Mouse (Mus musculus) heart, embryonic 11.5 days (tissue): ENCODE measurements around the gene Gm8439. TPM values are rescaled to one million over a fixed set of nuclear protein-coding genes. Genes with fewer than 3 reads are reported as not detected.

Experiments
- ATAC-seq: fragments of 200-750 bp; cut with Nextera tagmentation; replicated peaks from 2 replicates; pipeline ENCODE4 v1.8.0; 2017; ENCODE audit warnings: moderate library complexity; ENCODE audit not compliant: insufficient number of reproducible peaks, low FRiP score, low TSS enrichment
- H3K27ac ChIP-seq: fragments of 300-500 bp; sonication (generic); 2 replicates; pipeline ENCODE4 v1.5.1; 2014; ENCODE audit warnings: mild to moderate bottlenecking, low read depth, low read length
- H3K27me3 ChIP-seq: fragments of 300-500 bp; sonication (generic); 2 replicates; pipeline ENCODE4 v1.6.1; 2014; ENCODE audit warnings: mild to moderate bottlenecking, low read length, mixed read lengths; ENCODE audit not compliant: control insufficient read depth, insufficient read depth
- H3K36me3 ChIP-seq: fragments of 300-500 bp; sonication (generic); 2 replicates; pipeline ENCODE4 v1.6.1; 2014; ENCODE audit warnings: mild to moderate bottlenecking, low read length, moderate library complexity, mixed read lengths; ENCODE audit not compliant: control insufficient read depth, insufficient read depth
- H3K4me1 ChIP-seq: fragments of 300-500 bp; sonication (generic); 2 replicates; pipeline ENCODE4 v1.6.1; 2014; ENCODE audit warnings: low read length; ENCODE audit not compliant: control insufficient read depth, insufficient read depth
- H3K4me2 ChIP-seq: fragments of 300-500 bp; sonication (generic); 2 replicates; pipeline ENCODE4 v1.6.1; 2014; ENCODE audit warnings: mild to moderate bottlenecking, moderate library complexity
- H3K4me3 ChIP-seq: fragments of 300-500 bp; sonication (generic); 2 replicates; pipeline ENCODE4 v1.5.1; 2014; ENCODE audit warnings: low read depth, low read length
- H3K9ac ChIP-seq: fragments of 300-500 bp; sonication (generic); 2 replicates; pipeline ENCODE4 v1.6.1; 2014; ENCODE audit warnings: mild to moderate bottlenecking, low read depth, low read length, moderate library complexity
- H3K9me3 ChIP-seq: fragments of 300-500 bp; sonication (generic); replicated peaks from 2 replicates; pipeline ENCODE4 v1.6.1; 2016; ENCODE audit warnings: low read length; ENCODE audit not compliant: control insufficient read depth
- WGBS: fragments of 180-500 bp; shearing (Covaris S2); extraction: QIAGEN DNeasy Blood & Tissue Kit; methylation state at CpG from one replicate; pipeline ENCODE4 v1.1.7; 2014; ENCODE audit not compliant: insufficient replicate concordance; 5-methylcytosine and 5-hydroxymethylcytosine counted together
- polyA plus RNA-seq: library from polyadenylated mRNA; unstranded; fragments of >200 nt; fragmentation: Nextera tagmentation; extraction: Ambion mirVana; gene quantifications from 2 replicates; pipeline ENCODE4 v1.2.1, GENCODE M21; 2014

The Gm8439 gene
- polyA plus RNA-seq, 1 experiment from 2014 or later: 0.59 TPM

DNA sequence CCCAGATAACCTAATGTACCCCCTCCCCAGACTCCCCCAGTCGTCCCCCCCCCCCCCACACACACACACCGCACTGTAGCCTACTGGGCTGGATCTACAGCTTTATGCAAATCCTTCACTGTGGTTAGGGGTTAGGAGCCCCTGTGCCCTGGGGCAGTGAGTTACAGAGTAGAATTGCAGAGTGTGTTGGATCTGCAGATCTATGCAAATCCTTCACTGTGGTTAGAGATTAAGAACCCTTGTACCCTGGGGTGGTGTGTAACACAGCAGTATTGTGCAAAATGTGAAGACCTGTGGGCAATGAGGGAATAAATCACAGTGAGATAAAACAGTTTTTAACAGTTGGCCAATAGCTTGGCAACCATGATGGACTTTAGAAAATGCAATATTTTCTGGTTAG, 10.4 kb downstream of the Gm8439 start:
- H3K36me3 ChIP-seq: no peaks in the 10 kb centered on the region
- H3K9ac ChIP-seq: no peak overlapping the region
- no peaks in the 10 kb centered on the region for H3K27me3 ChIP-seq
- 20% methylated on average over 2 of the region's 2 CpGs for WGBS
- H3K27ac ChIP-seq: no peak overlapping the region
- no peak overlapping the region for H3K4me2 ChIP-seq
- H3K4me3 ChIP-seq: no peak overlapping the region
- no peak for ATAC-seq
- H3K4me1 ChIP-seq: no peaks in the 10 kb centered on the region
- no peaks in the 10 kb centered on the region for H3K9me3 ChIP-seq

DNA sequence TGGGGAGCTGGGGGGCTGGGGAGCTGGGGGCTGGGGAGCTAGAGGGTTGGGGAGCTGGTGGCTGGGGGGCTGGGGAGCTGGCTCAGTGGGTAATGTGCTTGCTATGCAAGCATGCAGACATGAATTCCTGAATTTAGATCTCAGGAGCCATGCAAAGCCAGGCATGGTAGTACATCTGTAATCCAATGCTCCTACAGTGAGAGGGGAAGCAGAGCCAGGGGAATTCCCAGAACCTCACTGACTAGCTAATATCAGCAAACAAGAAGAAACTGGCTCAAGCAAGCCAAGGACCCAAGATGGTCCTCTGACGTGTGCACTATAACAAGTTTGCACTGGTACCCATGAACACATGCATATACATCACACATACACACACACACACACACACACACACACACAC, 13.2 kb downstream of the Gm8439 start:
- H3K36me3 ChIP-seq: no peaks in the 10 kb centered on the region
- ATAC-seq: no peak
- H3K27me3 ChIP-seq: no peaks in the 10 kb centered on the region
- H3K4me3 ChIP-seq: no peak overlapping the region
- H3K9ac ChIP-seq: no peak overlapping the region
- H3K4me2 ChIP-seq: no peak overlapping the region
- WGBS: 75% methylated on average over 1 of the region's 1 CpGs
- H3K9me3 ChIP-seq: no peaks in the 10 kb centered on the region
- no peak overlapping the region for H3K27ac ChIP-seq
- no peaks in the 10 kb centered on the region for H3K4me1 ChIP-seq

DNA sequence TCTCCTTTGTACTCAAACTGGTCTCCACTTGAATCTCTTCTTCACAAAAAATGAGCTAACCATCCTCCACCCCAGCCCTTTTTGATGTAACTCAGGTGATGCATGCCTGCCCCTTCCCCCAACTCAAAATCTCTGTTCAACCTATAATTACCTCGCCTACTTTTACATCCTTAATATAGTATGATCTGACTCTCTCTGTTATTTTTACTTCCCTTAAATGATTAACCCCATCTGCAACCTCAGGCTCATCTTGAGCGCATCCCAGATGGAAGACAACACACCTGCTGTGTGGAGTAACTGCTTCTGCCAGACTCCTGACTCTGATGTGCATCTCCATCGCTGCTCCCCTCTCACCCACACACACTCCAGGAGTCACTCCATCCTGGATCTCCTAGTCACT, 14.1 kb downstream of the Gm8439 start:
- 77% methylated on average over 3 of the region's 3 CpGs for WGBS
- no peaks in the 10 kb centered on the region for H3K27me3 ChIP-seq
- H3K4me2 ChIP-seq: no peak overlapping the region
- H3K9ac ChIP-seq: no peak overlapping the region
- no peaks in the 10 kb centered on the region for H3K36me3 ChIP-seq
- no peaks in the 10 kb centered on the region for H3K4me1 ChIP-seq
- no peaks in the 10 kb centered on the region for H3K9me3 ChIP-seq
- no peak overlapping the region for H3K4me3 ChIP-seq
- no peak overlapping the region for H3K27ac ChIP-seq
- no peak for ATAC-seq

DNA sequence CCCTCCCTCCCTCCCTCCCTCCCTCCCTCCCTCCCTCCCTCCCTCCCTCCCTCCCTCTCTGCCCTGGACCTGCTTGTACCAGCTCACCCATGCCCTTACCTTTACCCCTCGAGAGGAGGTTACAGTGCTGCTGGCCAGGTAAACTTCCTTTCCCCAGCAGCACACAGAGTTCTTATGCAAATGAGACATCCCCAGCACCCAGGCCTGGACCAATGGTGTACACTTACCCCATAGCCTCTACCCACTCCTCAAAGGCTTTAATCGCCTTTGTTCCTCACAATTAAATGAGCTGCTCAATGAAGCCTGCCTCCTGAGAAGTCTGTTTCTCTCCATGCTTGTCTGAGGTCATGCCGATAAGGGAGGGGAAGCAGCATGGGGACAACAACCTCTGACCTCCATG, 18.4 kb downstream of the Gm8439 start:
- H3K36me3 ChIP-seq: no peaks in the 10 kb centered on the region
- H3K4me2 ChIP-seq: no peak overlapping the region
- no peak overlapping the region for H3K27ac ChIP-seq
- no peak overlapping the region for H3K4me3 ChIP-seq
- H3K9me3 ChIP-seq: no peaks in the 10 kb centered on the region
- H3K9ac ChIP-seq: no peak overlapping the region
- WGBS: 57% methylated on average over 2 of the region's 3 CpGs
- H3K27me3 ChIP-seq: no peaks in the 10 kb centered on the region
- ATAC-seq: no peak
- peaks cover 10% of the 10 kb centered on the region for H3K4me1 ChIP-seq

DNA sequence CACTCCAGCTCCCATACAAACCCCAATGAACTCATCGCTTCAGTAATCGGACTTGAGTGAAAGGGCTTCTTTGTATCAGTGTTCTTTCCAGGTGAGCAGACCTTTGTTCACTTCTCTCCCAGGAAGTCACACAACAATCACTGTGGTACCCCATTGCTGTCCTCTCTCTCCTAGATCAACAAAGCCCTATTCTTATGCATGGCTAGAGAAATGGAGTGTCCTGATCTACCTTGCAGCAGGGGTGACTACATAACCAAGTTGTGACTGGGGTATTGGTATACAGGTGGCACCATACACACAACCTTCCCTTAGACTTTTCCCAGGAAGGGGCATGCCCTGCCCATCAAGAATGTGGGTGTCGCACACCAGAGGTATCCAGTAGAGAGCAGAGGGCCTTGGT, 22.5 kb downstream of the Gm8439 start:
- 0 out of 2 replicates have a peak overlapping the region, but pooled peaks have one; percentile 10 for H3K9ac ChIP-seq
- H3K27ac ChIP-seq: peak overlapping the region; percentile 22; the same call in 1 of the 2 replicates
- no peak for ATAC-seq
- H3K27me3 ChIP-seq: no peaks in the 10 kb centered on the region
- H3K36me3 ChIP-seq: no peaks in the 10 kb centered on the region
- H3K4me2 ChIP-seq: no peak overlapping the region
- H3K9me3 ChIP-seq: no peaks in the 10 kb centered on the region
- WGBS: 89% methylated on average over 3 of the region's 3 CpGs
- peaks cover 36% of the 10 kb centered on the region for H3K4me1 ChIP-seq
- no peak overlapping the region for H3K4me3 ChIP-seq

DNA sequence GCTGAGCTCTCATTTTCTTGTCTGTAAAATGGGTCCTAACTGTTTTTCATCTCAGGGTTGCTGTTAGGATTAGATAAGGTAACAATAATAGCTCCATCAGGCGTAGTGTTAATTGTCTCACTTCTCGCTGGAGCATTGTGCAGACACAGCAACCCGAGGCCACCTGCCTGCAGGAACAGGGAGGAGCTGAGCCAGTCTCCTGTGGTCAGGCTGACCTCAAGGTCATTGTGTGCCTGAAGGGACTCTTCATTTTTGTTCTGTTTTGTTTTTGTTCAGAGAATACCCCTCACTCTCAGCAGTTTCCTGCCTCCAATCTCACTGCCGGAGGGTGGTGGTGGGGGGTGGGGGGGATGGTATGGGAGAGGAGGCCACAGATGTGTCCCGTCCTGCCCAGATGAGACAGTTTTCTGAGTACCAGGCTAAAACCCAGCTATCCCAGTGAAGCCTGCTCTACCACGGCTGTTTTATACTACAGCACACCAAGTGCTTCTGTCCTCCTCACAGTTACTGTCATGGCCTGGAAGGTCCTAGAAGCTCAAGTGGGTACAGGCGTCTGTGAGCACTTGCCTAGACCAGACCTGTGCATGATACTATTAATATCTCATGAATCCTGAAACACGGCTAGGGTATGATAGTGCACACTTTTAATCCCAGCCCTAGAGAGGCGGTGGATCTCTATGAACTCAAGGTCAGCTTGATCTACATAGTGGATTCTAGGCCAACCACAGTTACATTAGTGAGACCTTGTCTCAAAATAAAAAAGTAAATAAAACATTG, 23.9 kb downstream of the Gm8439 start:
- H3K36me3 ChIP-seq: no peaks in the 10 kb centered on the region
- peak overlapping the region; percentile 18 for H3K4me3 ChIP-seq
- peak overlapping the region; percentile 90 for H3K27ac ChIP-seq
- WGBS: 20% methylated on average over 9 of the region's 9 CpGs
- ATAC-seq: peak; percentile 33; the same call in 1 of the 2 replicates
- H3K9ac ChIP-seq: peak overlapping the region; percentile 59
- H3K4me1 ChIP-seq: peaks cover 36% of the 10 kb centered on the region
- peak overlapping the region; percentile 41 for H3K4me2 ChIP-seq
- H3K9me3 ChIP-seq: no peaks in the 10 kb centered on the region
- H3K27me3 ChIP-seq: no peaks in the 10 kb centered on the region

DNA sequence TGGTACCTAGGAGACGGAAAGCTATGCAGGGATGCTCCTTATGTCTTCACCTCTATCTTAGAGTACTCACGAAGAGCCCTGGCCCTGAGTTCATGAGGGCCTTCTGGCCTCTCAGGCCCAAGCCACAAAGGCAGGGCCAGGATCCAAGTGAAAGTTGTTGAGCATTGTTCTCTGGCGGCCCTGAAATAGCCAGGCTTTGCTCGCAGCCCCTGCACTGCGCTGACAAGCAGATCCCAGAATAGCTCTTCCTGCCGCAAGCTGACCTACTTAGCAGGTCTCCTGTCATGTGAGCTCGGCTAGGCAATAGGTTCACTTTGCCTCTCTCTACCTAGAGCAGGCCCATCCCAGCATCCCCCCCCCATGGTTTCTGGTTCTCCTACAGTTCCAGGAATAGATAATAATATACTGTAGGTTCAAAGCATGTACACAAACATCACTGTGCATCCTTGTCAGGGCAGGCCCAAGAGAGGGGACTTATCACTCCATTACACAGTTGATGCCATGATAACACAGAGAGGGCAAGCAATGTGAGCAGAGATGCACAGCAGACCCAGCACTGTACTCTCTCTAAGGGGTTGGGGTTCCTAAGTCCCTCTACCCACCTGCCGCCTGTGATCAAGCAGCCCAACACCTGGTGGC, 25.3 kb downstream of the Gm8439 start:
- Histone ChIP-seq H3K4me1 (peaks cover 36% of the 10 kb centered on the region), H3K27me3 (no peaks in the 10 kb centered on the region), H3K36me3 (no peaks in the 10 kb centered on the region), H3K27ac (peak overlapping the region; percentile 90), H3K9me3 (no peaks in the 10 kb centered on the region), H3K9ac (peak overlapping the region; percentile 84), H3K4me2 (peak overlapping the region; percentile 62), H3K4me3 (peak overlapping the region; percentile 30)
- 34% methylated on average over 8 of the region's 8 CpGs for WGBS
- peak; percentile 49 for ATAC-seq

DNA sequence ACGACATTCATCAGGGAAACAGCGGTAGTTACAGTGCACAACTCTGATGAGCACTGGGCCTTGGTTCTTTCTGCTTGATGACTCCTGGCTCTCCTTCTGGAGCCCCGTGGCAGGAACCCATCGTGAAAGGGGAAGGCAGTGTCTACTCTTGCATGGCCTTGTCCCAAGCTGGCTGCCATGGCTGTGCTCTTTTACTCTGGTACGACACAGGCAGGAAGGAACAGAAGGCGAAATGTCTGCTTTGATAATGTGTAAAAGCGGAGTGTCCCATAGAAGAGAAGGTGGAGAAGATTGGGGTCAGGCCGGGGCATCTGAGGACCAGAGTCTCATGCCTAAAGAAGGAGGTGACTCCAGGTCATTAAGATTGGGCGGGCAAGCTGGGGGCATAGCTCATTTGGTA, 26.1 kb downstream of the Gm8439 start:
- no peak for ATAC-seq
- peak overlapping the region; percentile 90 for H3K27ac ChIP-seq
- no peak overlapping the region for H3K4me3 ChIP-seq
- H3K4me2 ChIP-seq: no peak overlapping the region
- H3K36me3 ChIP-seq: no peaks in the 10 kb centered on the region
- H3K9ac ChIP-seq: no peak overlapping the region
- H3K9me3 ChIP-seq: no peaks in the 10 kb centered on the region
- no peaks in the 10 kb centered on the region for H3K27me3 ChIP-seq
- H3K4me1 ChIP-seq: peaks cover 36% of the 10 kb centered on the region
- WGBS: 72% methylated on average over 9 of the region's 9 CpGs
